8 mouse cellular contexts compared by ENCODE assay signal in genomic region chr8:70561809-70562535, GRCm38 (mm10). TPM values are rescaled to one million over a fixed set of nuclear protein-coding genes. Genes with fewer than 3 reads are reported as not detected.
DNase-seq lines count a peak whose midpoint lies in the region; ATAC-seq lines count a peak whose summit lies in the region.

No protein-coding gene starts in this region.

- WGBS in intestine, embryonic 15.5 days, result 59% methylated on average over 7 of the region's 7 CpGs
- 84% methylated on average over 7 of the region's 7 CpGs for WGBS in midbrain, embryonic 15.5 days

- peaks cover 37% of the 10 kb centered on the region for H3K4me1 ChIP-seq in intestine, embryonic 15.5 days (replicated peaks)
- peaks cover 5% of the 10 kb centered on the region; the same call in 1 of the 2 replicates for H3K4me1 ChIP-seq in midbrain, embryonic 15.5 days

- no peaks in the 10 kb centered on the region for H3K9me3 ChIP-seq in intestine, embryonic 15.5 days
- no peaks in the 10 kb centered on the region for H3K9me3 ChIP-seq in midbrain, embryonic 15.5 days

- peak; percentile 87 for DNase-seq in layer of hippocampus, adult 9-11 months
- no peak for DNase-seq in layer of hippocampus, postnatal 25 days (ENCODE audit: extremely low spot score in 1 of 2, low spot score in 1 of 2)
- DNase-seq in adrenal gland, postnatal 36 days, result peak; percentile 78 to 82
- DNase-seq in heart, postnatal 14 days, result peak; percentile 72 to 80
- peak; percentile 65 to 80 for DNase-seq in lung, postnatal 4 days
- DNase-seq in ovary, postnatal 36 days (ENCODE audit: low spot score), result no peak

- no peak for ATAC-seq in intestine, embryonic 15.5 days
- no peak for ATAC-seq in midbrain, embryonic 15.5 days (replicated peaks)

- intact Hi-C loops in heart, postnatal 14 days (cut with DNase I), result loop anchor here (2.0 kb wide), 1 partner anchor 49 kb away; no protein-coding TSS in a partner anchor

- H3K9ac ChIP-seq in intestine, embryonic 15.5 days, result no peak overlapping the region
- no peak overlapping the region for H3K9ac ChIP-seq in midbrain, embryonic 15.5 days

- H3K36me3 ChIP-seq in intestine, embryonic 15.5 days, result no peaks in the 10 kb centered on the region
- no peaks in the 10 kb centered on the region for H3K36me3 ChIP-seq in midbrain, embryonic 15.5 days (replicated peaks)

- no peak overlapping the region for H3K4me2 ChIP-seq in intestine, embryonic 15.5 days (replicated peaks)
- H3K4me2 ChIP-seq in midbrain, embryonic 15.5 days, result no peak overlapping the region

- H3K27ac ChIP-seq in intestine, embryonic 15.5 days, result no peak overlapping the region
- no peak overlapping the region for H3K27ac ChIP-seq in midbrain, embryonic 15.5 days

- no peaks in the 10 kb centered on the region for H3K27me3 ChIP-seq in intestine, embryonic 15.5 days (replicated peaks)
- no peaks in the 10 kb centered on the region for H3K27me3 ChIP-seq in midbrain, embryonic 15.5 days (replicated peaks)

- no peak overlapping the region for H3K4me3 ChIP-seq in intestine, embryonic 15.5 days (replicated peaks)
- H3K4me3 ChIP-seq in midbrain, embryonic 15.5 days, result no peak overlapping the region

RNA-seq across cellular contexts. Expression of gene Ell, which starts 22.7 kb away (rescaled TPM):
- 10 to 100 TPM; 20.3 to 23.5 TPM for total RNA-seq in layer of hippocampus, postnatal 25 days (2021)
- total RNA-seq in adrenal gland, postnatal 36 days (2021), result 10 to 100 TPM; 22.3 to 25.3 TPM
- 10 to 100 TPM; 15.5 to 16.5 TPM for total RNA-seq in heart, postnatal 14 days (2021)
- 15.9 TPM in 2 replicates for polyA plus RNA-seq in intestine, embryonic 15.5 days (2015; fragmentation: Nextera tagmentation; extraction: Ambion mirVana)
- 18.6 and 19.9 TPM in 2 replicates for polyA plus RNA-seq in midbrain, embryonic 15.5 days (2015; fragmentation: Nextera tagmentation; extraction: Ambion mirVana)

RNA-seq across cellular contexts. Expression of gene Isyna1, which starts 32.2 kb away (rescaled TPM):
- 10 to 100 TPM; 41.5 to 47.0 TPM for total RNA-seq in layer of hippocampus, postnatal 25 days (2021)
- total RNA-seq in adrenal gland, postnatal 36 days (2021), result 100 to 1,000 TPM in 1 of 2 experiments, 10 to 100 TPM in 1; 98.7 to 260 TPM
- total RNA-seq in heart, postnatal 14 days (2021), result 10 to 100 TPM; 25.8 to 27.7 TPM
- polyA plus RNA-seq in intestine, embryonic 15.5 days (2015; fragmentation: Nextera tagmentation; extraction: Ambion mirVana), result 123 and 130 TPM in 2 replicates
- 175 and 176 TPM in 2 replicates for polyA plus RNA-seq in midbrain, embryonic 15.5 days (2015; fragmentation: Nextera tagmentation; extraction: Ambion mirVana)

RNA-seq across cellular contexts. Expression of gene Kxd1, which starts 34.2 kb away (rescaled TPM):
- total RNA-seq in layer of hippocampus, postnatal 25 days (2021), result 10 to 100 TPM; 37.8 to 38.0 TPM
- 10 to 100 TPM; 63.2 to 89.1 TPM for total RNA-seq in adrenal gland, postnatal 36 days (2021)
- 10 to 100 TPM; 75.3 to 76.6 TPM for total RNA-seq in heart, postnatal 14 days (2021)
- polyA plus RNA-seq in intestine, embryonic 15.5 days (2015; fragmentation: Nextera tagmentation; extraction: Ambion mirVana), result 60.5 and 65.8 TPM in 2 replicates
- 46.4 and 51.7 TPM in 2 replicates for polyA plus RNA-seq in midbrain, embryonic 15.5 days (2015; fragmentation: Nextera tagmentation; extraction: Ambion mirVana)

RNA-seq across cellular contexts. Expression of gene Fkbp8, which starts 34.4 kb away (rescaled TPM):
- 100 to 1,000 TPM; 432 to 468 TPM for total RNA-seq in layer of hippocampus, postnatal 25 days (2021)
- 100 to 1,000 TPM; 265 to 329 TPM for total RNA-seq in adrenal gland, postnatal 36 days (2021)
- 100 to 1,000 TPM; 150 to 163 TPM for total RNA-seq in heart, postnatal 14 days (2021)
- 277 and 331 TPM in 2 replicates for polyA plus RNA-seq in intestine, embryonic 15.5 days (2015; fragmentation: Nextera tagmentation; extraction: Ambion mirVana)
- polyA plus RNA-seq in midbrain, embryonic 15.5 days (2015; fragmentation: Nextera tagmentation; extraction: Ambion mirVana), result 450 and 462 TPM in 2 replicates

RNA-seq across cellular contexts. Expression of gene Ssbp4, which starts 46.7 kb away (rescaled TPM):
- total RNA-seq in layer of hippocampus, postnatal 25 days (2021), result 100 to 1,000 TPM; 285 to 304 TPM
- 100 to 1,000 TPM in 1 of 2 experiments, 10 to 100 TPM in 1; 89.7 to 103 TPM for total RNA-seq in adrenal gland, postnatal 36 days (2021)
- 10 to 100 TPM; 39.7 to 46.4 TPM for total RNA-seq in heart, postnatal 14 days (2021)
- polyA plus RNA-seq in intestine, embryonic 15.5 days (2015; fragmentation: Nextera tagmentation; extraction: Ambion mirVana), result 86.9 and 91.7 TPM in 2 replicates
- 175 and 189 TPM in 2 replicates for polyA plus RNA-seq in midbrain, embryonic 15.5 days (2015; fragmentation: Nextera tagmentation; extraction: Ambion mirVana)

Comparison
In these comparisons a context has a peak if more than half of its experiments do, and no peak if none do; other contexts are left out.
1. DNase-seq: peak in layer of hippocampus, adult 9-11 months (single experiment), adrenal gland, postnatal 36 days (2 of 2), heart, postnatal 14 days (2 of 2) and lung, postnatal 4 days (2 of 2); none in layer of hippocampus, postnatal 25 days (0 of 2) and ovary, postnatal 36 days (single experiment).